Mouse (Mus musculus) R1 (cell line): ENCODE results near the gene Tgfb2.

Experiments used
- DNase-seq: peaks from one replicate; pipeline ENCODE4 v3.0.0-alpha.2; 2018; ENCODE audit warnings: low read depth, low spot score

Gene Tgfb2

GRCm38 (mm10) chr1:186582113-186582512 lies 123.7 kb downstream of the Tgfb2 start:
- DNase-seq, result no peak

GRCm38 (mm10) chr1:186581666-186582065 lies 124.1 kb downstream of the Tgfb2 start:
- DNase-seq, result no peak

- no peak for DNase-seq
Observed at GRCm38 (mm10) chr1:186581114-186581513, 124.7 kb downstream of the Tgfb2 start.

- no peak for DNase-seq
Observed at GRCm38 (mm10) chr1:186577302-186577701, 128.5 kb downstream of the Tgfb2 start.

GRCm38 (mm10) chr1:186575629-186576028 lies 130.2 kb downstream of the Tgfb2 start:
- no peak for DNase-seq

GRCm38 (mm10) chr1:186575074-186575473 lies 130.7 kb downstream of the Tgfb2 start:
- DNase-seq, result no peak
